Mouse (Mus musculus) embryonic facial prominence, embryonic 11.5 days (tissue): ENCODE measurements around the gene Mum1. TPM values are rescaled to one million over a fixed set of nuclear protein-coding genes. Genes with fewer than 3 reads are reported as not detected.
A peak's percentile ranks its signal among the peaks of the same experiment; 100 is the strongest.

Experiments used
- ATAC-seq: fragments of 200-750 bp; cut with Nextera tagmentation; replicated peaks from 2 replicates; pipeline ENCODE4 v1.8.0; 2017; ENCODE audit warnings: low read depth; ENCODE audit not compliant: insufficient number of reproducible peaks, low FRiP score, low TSS enrichment
- DNase-seq: peaks from one replicate; pipeline ENCODE4 v3.0.0-alpha.2; 2015; ENCODE audit warnings: low spot score
- H3K27ac ChIP-seq: fragments of 300-500 bp; sonication (generic); replicated peaks from 2 replicates; pipeline ENCODE4 v1.5.1; 2014; ENCODE audit warnings: mild to moderate bottlenecking, low read depth, low read length, control low read depth
- H3K27me3 ChIP-seq: fragments of 300-500 bp; sonication (generic); 2 replicates; pipeline ENCODE4 v1.6.1; 2014; ENCODE audit warnings: mild to moderate bottlenecking, low read length, moderate library complexity, mixed read lengths; ENCODE audit not compliant: control insufficient read depth, insufficient read depth
- H3K36me3 ChIP-seq: fragments of 300-500 bp; sonication (generic); replicated peaks from 2 replicates; pipeline ENCODE4 v1.6.1; 2014; ENCODE audit warnings: low read depth, mild to moderate bottlenecking, low read length, moderate library complexity, mixed read lengths; ENCODE audit not compliant: control insufficient read depth, insufficient read depth
- H3K4me1 ChIP-seq: fragments of 300-500 bp; sonication (generic); 2 replicates; pipeline ENCODE4 v1.6.1; 2014; ENCODE audit warnings: low read length, mixed read lengths; ENCODE audit not compliant: control insufficient read depth, insufficient read depth
- H3K4me2 ChIP-seq: fragments of 300-500 bp; sonication (generic); 2 replicates; pipeline ENCODE4 v1.6.1; 2014; ENCODE audit warnings: low read depth, mild to moderate bottlenecking, control low read depth, low read length, moderate library complexity
- H3K4me3 ChIP-seq: fragments of 300-500 bp; sonication (generic); 2 replicates; pipeline ENCODE4 v1.5.1; 2014; ENCODE audit warnings: low read depth, low read length, control low read depth
- H3K9ac ChIP-seq: fragments of 300-500 bp; sonication (generic); replicated peaks from 2 replicates; pipeline ENCODE4 v1.6.1; 2014; ENCODE audit warnings: mild to moderate bottlenecking, control low read depth, low read length
- H3K9me3 ChIP-seq: fragments of 300-500 bp; sonication (generic); replicated peaks from 2 replicates; pipeline ENCODE4 v1.6.1; 2016; ENCODE audit warnings: mild to moderate bottlenecking, low read length, inconsistent platforms, mixed read lengths; ENCODE audit not compliant: control insufficient read depth
- WGBS: fragments of 180-500 bp; shearing (Covaris S2); extraction: QIAGEN DNeasy Blood & Tissue Kit; methylation state at CpG from one replicate; pipeline ENCODE4 v1.1.7; 2014; 5-methylcytosine and 5-hydroxymethylcytosine counted together
- polyA plus RNA-seq: library from polyadenylated mRNA; unstranded; fragments of >200 nt; fragmentation: Nextera tagmentation; extraction: Ambion mirVana; gene quantifications from 2 replicates; pipeline ENCODE4 v1.2.1, GENCODE M21; 2014

Mum1 gene
- polyA plus RNA-seq = 75.1 and 94.3 TPM in 2 replicates

DNA sequence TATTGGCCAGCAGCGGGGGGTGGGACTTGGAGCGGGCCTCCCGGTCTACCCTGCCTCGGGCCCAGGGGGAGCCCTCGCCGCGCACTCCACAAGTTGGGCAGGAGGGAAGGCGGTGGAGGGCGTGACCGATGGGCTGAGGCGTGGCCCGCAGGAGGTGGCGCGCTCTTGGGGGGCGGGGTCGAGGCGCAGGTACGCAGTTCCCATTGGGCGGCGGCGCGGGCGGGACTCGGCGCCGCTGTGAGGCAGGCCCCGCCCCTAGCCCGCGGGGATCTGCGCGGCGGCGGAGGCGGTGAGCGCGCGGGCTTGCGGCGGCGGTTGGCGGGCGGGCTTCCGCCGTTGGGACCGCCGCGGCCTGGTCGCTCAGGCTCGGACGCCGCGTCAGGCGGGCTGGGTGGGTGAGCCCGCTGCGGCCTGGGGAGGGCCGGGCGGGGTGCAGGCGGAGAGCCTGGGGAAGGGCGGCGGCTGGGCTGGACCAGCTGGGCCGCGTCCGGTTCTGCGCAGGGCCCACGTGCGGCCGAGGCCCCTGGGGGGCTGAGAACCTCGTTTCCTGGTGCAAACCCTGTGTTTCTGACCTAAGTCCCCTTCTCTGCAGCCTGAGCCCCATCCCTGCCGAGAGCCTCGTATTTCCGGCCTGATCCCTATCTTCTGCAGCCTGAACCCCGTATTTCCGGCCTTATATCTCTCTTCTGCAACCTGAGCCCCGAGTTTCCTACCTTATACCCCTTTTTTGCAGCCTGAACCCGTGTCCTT is at the start of gene Mum1:
TSS of gene Mum1 (plus strand) at position 19 of the 750 bp plus-strand sequence.
- Histone ChIP-seq H3K27ac (peak within 1 kb of the TSS; percentile 94), H3K4me1 (peaks cover 9% of the 10 kb centered on the region), H3K9me3 (no peaks in the 10 kb centered on the region), H3K36me3 (no peaks in the 10 kb centered on the region; the same call in 1 of the 2 replicates), H3K27me3 (no peaks in the 10 kb centered on the region; the same call in 1 of the 2 replicates), H3K4me3 (peak within 1 kb of the TSS; percentile 86), H3K4me2 (peak within 1 kb of the TSS; percentile 75), H3K9ac (peak within 1 kb of the TSS; percentile 97)
- DNase-seq = peak; percentile 99
- WGBS = under 1% methylated on average over 39 of the region's 75 CpGs
- ATAC-seq = peak; percentile 97

DNA sequence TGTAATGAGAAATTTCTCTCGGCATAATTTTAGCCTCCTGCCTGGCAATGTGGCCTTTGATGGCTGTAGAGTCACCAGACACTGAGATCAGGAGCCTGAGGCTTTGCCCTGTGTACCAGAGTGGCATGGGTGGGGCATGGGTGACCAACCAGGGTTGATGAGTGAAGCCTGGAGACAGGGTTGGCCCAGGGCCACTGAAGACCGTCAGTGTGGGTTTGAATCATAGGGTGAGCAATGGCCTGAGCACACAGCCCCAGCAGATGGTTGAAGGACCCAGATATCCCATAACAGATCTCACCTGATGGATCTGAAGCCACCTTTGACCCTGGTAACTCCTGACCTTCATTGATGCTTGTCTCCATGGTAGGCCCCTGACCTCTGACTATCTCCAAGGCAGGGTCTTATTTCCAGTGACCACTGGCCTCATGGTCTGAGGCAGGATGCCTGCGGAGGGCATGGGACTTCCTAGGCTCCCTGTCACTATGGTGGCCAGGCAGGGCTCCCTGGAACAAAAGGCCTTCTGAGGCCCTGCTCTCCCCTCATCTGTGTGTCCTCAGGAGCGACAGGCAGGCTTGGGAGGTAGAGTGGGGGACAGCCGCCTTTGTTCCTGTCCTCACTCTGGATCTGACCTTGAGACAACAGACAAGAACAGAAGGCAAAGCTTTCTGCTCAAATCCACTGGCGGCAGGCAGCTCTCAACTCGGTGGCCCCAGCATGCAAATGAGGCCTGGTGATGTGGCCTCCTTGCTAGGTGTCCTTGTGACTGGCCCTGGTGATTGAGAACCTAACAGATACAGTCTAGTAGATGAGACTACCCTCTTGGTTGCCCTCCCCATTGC is 48.6 kb upstream of the Mum1 start:
- DNase-seq = no peak
- Histone ChIP-seq H3K36me3 (no peaks in the 10 kb centered on the region; the same call in 1 of the 2 replicates), H3K4me2 (no peak overlapping the region), H3K27ac (no peak overlapping the region), H3K4me1 (peaks cover 2% of the 10 kb centered on the region; the same call in 1 of the 2 replicates), H3K9ac (0 out of 2 replicates have a peak overlapping the region, but pooled peaks have one; percentile 22), H3K4me3 (no peak overlapping the region), H3K9me3 (no peaks in the 10 kb centered on the region), H3K27me3 (no peaks in the 10 kb centered on the region)
- no peak for ATAC-seq
- WGBS = 72% methylated on average over 7 of the region's 7 CpGs

DNA sequence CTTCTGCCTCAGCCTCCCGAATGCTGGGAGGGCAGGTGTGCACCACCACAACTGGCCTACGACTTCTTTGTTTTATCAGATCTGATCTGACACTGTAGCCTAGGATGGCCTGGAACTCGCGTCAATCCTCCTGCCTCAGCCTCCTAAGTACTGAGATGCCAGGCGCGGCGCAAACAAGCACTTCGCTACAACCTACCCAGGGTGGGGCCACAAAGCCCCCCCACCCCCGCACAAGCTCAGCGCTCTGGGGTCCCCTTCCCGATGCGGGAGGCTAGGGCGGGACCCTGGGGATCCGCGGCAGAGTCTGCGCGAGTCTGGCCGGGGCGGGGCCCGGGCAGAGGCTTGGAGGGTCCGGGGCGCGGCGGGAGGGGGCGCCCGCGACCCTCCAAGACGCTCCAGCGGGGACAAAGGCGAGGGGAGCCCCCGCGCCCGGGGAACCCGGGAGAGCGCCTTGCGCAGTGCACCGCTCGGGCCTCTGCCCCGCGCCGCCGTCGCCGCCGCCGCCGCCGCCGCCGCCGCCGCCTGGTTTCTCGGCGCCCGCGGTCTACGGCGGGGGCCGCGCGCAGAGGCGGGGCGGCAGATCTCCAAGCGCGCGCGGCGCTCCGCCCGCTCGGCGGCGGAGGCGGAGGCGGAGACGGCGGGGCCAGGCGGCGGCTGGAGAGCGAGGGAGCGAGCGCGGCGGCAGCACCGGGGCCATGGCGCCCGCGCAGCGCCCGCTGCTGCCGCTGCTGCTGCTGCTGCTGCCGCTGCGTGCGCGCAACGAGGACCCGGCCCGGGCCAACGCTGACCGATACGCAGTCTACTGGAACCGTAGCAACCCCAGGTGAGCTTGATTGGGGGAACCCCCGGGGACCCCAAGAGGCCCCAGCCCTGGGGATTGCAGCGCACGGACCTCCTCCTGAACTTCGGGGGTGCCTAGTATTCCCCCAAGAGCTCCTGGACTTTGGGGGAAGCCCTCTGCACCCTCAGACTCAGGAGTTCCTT is 46.9 kb upstream of the Mum1 start, which contains the start of gene Efna2:
TSS of gene Efna2 (plus strand) at position 415 of the 984 bp plus-strand sequence.
- Histone ChIP-seq H3K4me2 (peak within 1 kb of the TSS; percentile 53), H3K4me3 (peak within 1 kb of the TSS; percentile 94), H3K9ac (peak within 1 kb of the TSS; percentile 96), H3K36me3 (no peaks in the 10 kb centered on the region; the same call in 1 of the 2 replicates), H3K4me1 (peaks cover 2% of the 10 kb centered on the region; the same call in 1 of the 2 replicates), H3K9me3 (no peaks in the 10 kb centered on the region), H3K27ac (peak within 1 kb of the TSS; percentile 17), H3K27me3 (no peaks in the 10 kb centered on the region)
- 2% methylated on average over 72 of the region's 106 CpGs for WGBS
- DNase-seq (peak; percentile 87), ATAC-seq (peak; percentile 46)

DNA sequence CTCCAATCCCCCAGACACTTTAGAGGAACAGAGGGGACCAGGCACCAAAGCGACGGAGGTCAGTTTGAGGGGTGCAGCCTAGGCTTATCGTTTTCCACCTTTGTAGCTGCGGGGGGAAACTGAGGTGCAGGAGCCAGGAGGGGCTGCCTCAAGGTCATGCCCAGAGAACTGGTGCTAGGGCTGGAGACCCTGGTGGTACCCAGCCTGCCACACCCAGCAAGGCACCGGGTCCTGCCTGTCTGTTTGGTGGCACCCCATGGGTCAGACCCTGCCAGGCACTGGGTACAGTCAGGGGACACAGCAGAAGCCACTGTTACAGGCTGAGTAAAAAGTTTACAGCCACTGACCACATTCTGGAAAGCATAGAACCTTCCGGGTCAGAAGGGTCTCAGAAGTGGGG is 45.9 kb upstream of the Mum1 start:
- Histone ChIP-seq H3K9ac (peak overlapping the region; percentile 96), H3K9me3 (no peaks in the 10 kb centered on the region), H3K4me3 (peak overlapping the region; percentile 94), H3K27me3 (no peaks in the 10 kb centered on the region), H3K4me2 (peak overlapping the region; percentile 53), H3K27ac (no peak overlapping the region), H3K4me1 (peaks cover 2% of the 10 kb centered on the region; the same call in 1 of the 2 replicates), H3K36me3 (no peaks in the 10 kb centered on the region; the same call in 1 of the 2 replicates)
- ATAC-seq = no peak
- no peak for DNase-seq
- WGBS = 45% methylated on average over 6 of the region's 6 CpGs

DNA sequence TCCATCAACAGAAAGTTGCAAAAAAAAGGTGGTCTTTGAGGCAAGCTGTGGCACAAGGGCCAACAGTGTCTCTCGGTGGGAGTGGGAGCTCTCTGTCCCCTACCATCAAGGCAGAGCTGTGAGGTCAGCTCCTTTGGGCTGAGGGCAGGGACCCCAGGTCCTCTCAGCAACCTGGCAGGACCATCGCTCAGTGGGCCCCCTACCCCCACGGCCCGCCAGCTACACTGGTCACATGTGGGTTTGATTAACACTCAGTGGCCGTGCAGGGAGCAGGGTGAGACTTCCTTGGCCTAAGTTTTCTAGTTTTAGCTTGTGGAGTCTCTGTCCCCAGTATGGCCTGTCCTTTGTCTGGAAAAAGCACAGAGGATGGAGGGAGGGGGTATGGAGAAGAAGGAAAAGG is 45.4 kb upstream of the Mum1 start:
- Histone ChIP-seq H3K36me3 (no peaks in the 10 kb centered on the region; the same call in 1 of the 2 replicates), H3K9me3 (no peaks in the 10 kb centered on the region), H3K4me3 (peak overlapping the region; percentile 94), H3K27ac (no peak overlapping the region; the same call in 1 of the 2 replicates), H3K9ac (peak overlapping the region; percentile 96), H3K27me3 (no peaks in the 10 kb centered on the region), H3K4me2 (peak overlapping the region; percentile 53), H3K4me1 (peaks cover 2% of the 10 kb centered on the region; the same call in 1 of the 2 replicates)
- WGBS = 20% methylated on average over 5 of the region's 5 CpGs
- DNase-seq (no peak), ATAC-seq (no peak)

DNA sequence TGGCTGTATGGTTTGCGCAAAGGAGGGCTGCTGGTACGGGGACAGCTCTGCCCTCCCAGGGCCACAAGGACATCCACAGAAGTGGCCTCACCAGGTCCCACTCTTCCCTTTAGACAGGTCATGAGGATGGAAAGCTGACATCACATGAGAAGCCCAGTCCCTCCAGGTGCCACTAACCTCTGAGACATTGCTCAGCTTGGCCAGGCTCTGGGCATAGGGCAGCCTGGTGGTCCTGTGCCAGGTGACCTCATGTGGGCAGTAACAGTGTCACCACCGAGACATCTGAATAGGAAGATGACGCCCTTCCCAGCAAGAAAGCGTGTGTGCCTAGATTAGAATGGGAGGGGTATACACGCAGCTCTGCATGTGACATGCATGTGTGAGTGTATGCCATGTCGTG is 43.7 kb upstream of the Mum1 start:
- peaks cover 2% of the 10 kb centered on the region; the same call in 1 of the 2 replicates for H3K4me1 ChIP-seq
- WGBS = 93% methylated on average over 7 of the region's 7 CpGs
- no peak overlapping the region for H3K4me3 ChIP-seq
- H3K9ac ChIP-seq = no peak overlapping the region
- no peak overlapping the region for H3K4me2 ChIP-seq
- no peak for ATAC-seq
- H3K36me3 ChIP-seq = no peaks in the 10 kb centered on the region; the same call in 1 of the 2 replicates
- no peaks in the 10 kb centered on the region for H3K9me3 ChIP-seq
- no peaks in the 10 kb centered on the region for H3K27me3 ChIP-seq
- DNase-seq = no peak
- no peak overlapping the region for H3K27ac ChIP-seq

DNA sequence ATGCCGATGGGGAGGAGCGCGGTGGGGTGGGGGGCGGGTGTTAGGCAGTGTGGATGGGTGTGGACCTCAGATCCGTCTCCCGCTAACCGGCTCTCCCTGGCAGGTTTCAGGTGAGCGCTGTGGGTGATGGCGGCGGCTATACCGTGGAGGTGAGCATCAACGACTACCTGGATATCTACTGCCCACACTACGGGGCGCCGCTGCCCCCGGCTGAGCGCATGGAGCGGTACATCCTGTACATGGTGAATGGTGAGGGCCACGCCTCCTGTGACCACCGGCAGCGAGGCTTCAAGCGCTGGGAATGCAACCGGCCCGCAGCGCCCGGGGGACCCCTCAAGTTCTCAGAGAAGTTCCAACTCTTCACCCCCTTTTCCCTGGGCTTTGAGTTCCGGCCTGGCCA is 39.6 kb upstream of the Mum1 start:
- peaks cover 2% of the 10 kb centered on the region; the same call in 1 of the 2 replicates for H3K36me3 ChIP-seq
- H3K27me3 ChIP-seq = peaks cover 25% of the 10 kb centered on the region
- no peaks in the 10 kb centered on the region for H3K9me3 ChIP-seq
- H3K4me2 ChIP-seq = no peak overlapping the region
- H3K4me3 ChIP-seq = no peak overlapping the region
- no peak overlapping the region for H3K27ac ChIP-seq
- 37% methylated on average over 26 of the region's 27 CpGs for WGBS
- 0 out of 2 replicates have a peak, but pooled peaks cover 2% of the 10 kb centered on the region for H3K4me1 ChIP-seq
- no peak overlapping the region for H3K9ac ChIP-seq
- ATAC-seq (no peak), DNase-seq (no peak)
